ENCODE assay signal across 11 mouse cellular contexts in genomic region chr9:35372324-35373101, GRCm38 (mm10). TPM values are rescaled to one million over a fixed set of nuclear protein-coding genes. Genes with fewer than 3 reads are reported as not detected.
DNase-seq lines count a peak whose midpoint lies in the region; ATAC-seq and TF ChIP-seq lines count a peak whose summit lies in the region.
"Had no signal": no experiment of that assay in that cellular context is flagged by ENCODE, and none has a peak within 500 bp of the region (broad histone marks: within the 10 kb centered on the region; RNA-seq: fewer than 3 reads in every experiment).

No protein-coding gene starts in this region.

- H3K4me1 ChIP-seq in kidney, embryonic 15.5 days, result peaks cover 21% of the 10 kb centered on the region
- H3K4me1 ChIP-seq in hindbrain, embryonic 14.5 days (replicated peaks; ENCODE audit: control insufficient read depth, insufficient read depth, low read length), result peaks cover 4% of the 10 kb centered on the region; the same call in 1 of the 2 replicates
- H3K4me1 ChIP-seq in intestine, embryonic 15.5 days (replicated peaks), result no peaks in the 10 kb centered on the region

- no peak overlapping the region for H3K4me3 ChIP-seq in kidney, embryonic 15.5 days (replicated peaks)
- H3K4me3 ChIP-seq in hindbrain, embryonic 14.5 days (replicated peaks; ENCODE audit: low read length), result no peak overlapping the region
- no peak overlapping the region for H3K4me3 ChIP-seq in myocyte
- no peak overlapping the region for H3K4me3 ChIP-seq in intestine, embryonic 15.5 days (replicated peaks)

- no peak overlapping the region for H3K9ac ChIP-seq in kidney, embryonic 15.5 days
- no peak overlapping the region for H3K9ac ChIP-seq in hindbrain, embryonic 14.5 days
- no peak overlapping the region for H3K9ac ChIP-seq in intestine, embryonic 15.5 days

- no peaks in the 10 kb centered on the region for H3K79me2 ChIP-seq in myocyte (ENCODE audit: control insufficient read depth, insufficient read depth)

- H3K4me2 ChIP-seq in kidney, embryonic 15.5 days, result no peak overlapping the region
- H3K4me2 ChIP-seq in hindbrain, embryonic 14.5 days (replicated peaks), result no peak overlapping the region
- H3K4me2 ChIP-seq in myocyte (ENCODE audit: low read depth), result peak overlapping the region; percentile 30
- H3K4me2 ChIP-seq in intestine, embryonic 15.5 days (replicated peaks), result no peak overlapping the region

- DNase-seq in kidney, postnatal 14 days, result no peak
- DNase-seq in embryo, embryonic 11.5 days (ENCODE audit: low read depth, low spot score), result peak; percentile 56
- no peak for DNase-seq in hindbrain, embryonic 14.5 days (ENCODE audit: low spot score)
- no peak for DNase-seq in left cerebral cortex, postnatal 10 days (ENCODE audit: extremely low spot score in 1 of 2, low spot score in 2 of 2)
- DNase-seq: kidney, adult 8-10 months; spleen, adult 18-20 months; thymus, adult 2 months had no signal

- H3K36me3 ChIP-seq in kidney, embryonic 15.5 days, result no peaks in the 10 kb centered on the region
- H3K36me3 ChIP-seq in hindbrain, embryonic 14.5 days (replicated peaks; ENCODE audit: control insufficient read depth, insufficient read depth), result no peaks in the 10 kb centered on the region
- no peaks in the 10 kb centered on the region for H3K36me3 ChIP-seq in myocyte (ENCODE audit: control insufficient read depth, insufficient read depth)
- H3K36me3 ChIP-seq in intestine, embryonic 15.5 days, result no peaks in the 10 kb centered on the region

- no peaks in the 10 kb centered on the region; the same call in 1 of the 2 replicates for H3K27me3 ChIP-seq in kidney, embryonic 15.5 days
- peaks cover 8% of the 10 kb centered on the region; the same call in 1 of the 2 replicates for H3K27me3 ChIP-seq in hindbrain, embryonic 14.5 days (ENCODE audit: control insufficient read depth, insufficient read depth, low read length)
- no peaks in the 10 kb centered on the region for H3K27me3 ChIP-seq in myocyte (ENCODE audit: control insufficient read depth, insufficient read depth, insufficient read length)
- H3K27me3 ChIP-seq in intestine, embryonic 15.5 days (replicated peaks), result no peaks in the 10 kb centered on the region

- no peaks in the 10 kb centered on the region for H3K9me3 ChIP-seq in kidney, embryonic 15.5 days (replicated peaks)
- H3K9me3 ChIP-seq in hindbrain, embryonic 14.5 days (ENCODE audit: control insufficient read depth, low read length), result no peaks in the 10 kb centered on the region
- H3K9me3 ChIP-seq in intestine, embryonic 15.5 days, result no peaks in the 10 kb centered on the region

- ATAC-seq in kidney, embryonic 15.5 days (replicated peaks; ENCODE audit: low FRiP score), result peak; percentile 55
- ATAC-seq in hindbrain, embryonic 14.5 days (ENCODE audit: low FRiP score), result peak; percentile 64
- ATAC-seq in intestine, embryonic 15.5 days, result no peak
- no peak for ATAC-seq in erythroid progenitor cell, adult 5-6 weeks (replicated peaks; ENCODE audit: low FRiP score, poor library complexity, severe bottlenecking)

- TF ChIP-seq POLR2A in myocyte (IDR thresholded peaks at IDR 0.05; ENCODE audit: insufficient read length, low read depth), result no peak

- intact Hi-C loops in left cerebral cortex, postnatal 10 days (cut with DNase I), result no loop called here

- 26% methylated on average over 9 of the region's 9 CpGs for WGBS in kidney, embryonic 15.5 days
- WGBS in hindbrain, embryonic 14.5 days, result 6% methylated on average over 9 of the region's 9 CpGs
- WGBS in intestine, embryonic 15.5 days, result 58% methylated on average over 9 of the region's 9 CpGs

- no peak overlapping the region for H3ac ChIP-seq in myocyte (ENCODE audit: control insufficient read depth, insufficient read length)

- no peak overlapping the region for H3K27ac ChIP-seq in kidney, embryonic 15.5 days
- H3K27ac ChIP-seq in hindbrain, embryonic 14.5 days, result no peak overlapping the region
- no peak overlapping the region for H3K27ac ChIP-seq in intestine, embryonic 15.5 days

TF ChIP-seq in myocyte, 11 proteins besides CTCF, POLR2A, EP300 and RAD21:
- no peak for TF ChIP-seq USF1 (IDR thresholded peaks at IDR 0.05; ENCODE audit: low read depth)
- TF ChIP-seq MYOG (IDR thresholded peaks at IDR 0.05; ENCODE audit: control insufficient read depth in 1 of 3, insufficient read depth in 1 of 3, insufficient read length in 2 of 3, low read depth in 2 of 3), result peak in 1 of 3 experiments; percentile 38
- no peak for TF ChIP-seq POLR2AphosphoS2 (IDR thresholded peaks at IDR 0.05; ENCODE audit: insufficient read length, low read depth)
- no peak for TF ChIP-seq CEBPB (IDR thresholded peaks at IDR 0.05; ENCODE audit: insufficient read depth, poor library complexity, severe bottlenecking)
- no peak for TF ChIP-seq MYOD1 (IDR thresholded peaks at IDR 0.05; ENCODE audit: control insufficient read depth in 1 of 3, insufficient read length in 2 of 3, low read depth in 2 of 3)

RNA-seq across cellular contexts. Expression of gene Cdon, which starts 48.4 kb away (rescaled TPM):
- polyA plus RNA-seq in kidney, embryonic 15.5 days (2015; fragmentation: Nextera tagmentation; extraction: Ambion mirVana), result 4.0 and 4.2 TPM in 2 replicates
- polyA plus RNA-seq in hindbrain, embryonic 14.5 days (2014; fragmentation: Nextera tagmentation; extraction: Ambion mirVana), result 3.1 and 5.0 TPM in 2 replicates
- 49.9 TPM for polyA plus RNA-seq in myocyte (2012; fragmentation: generic; extraction: Trizol)
- polyA plus RNA-seq in intestine, embryonic 15.5 days (2015; fragmentation: Nextera tagmentation; extraction: Ambion mirVana), result 6.6 and 8.2 TPM in 2 replicates
- total RNA-seq in left cerebral cortex, postnatal 10 days (2021), result 10 to 100 TPM in 1 of 2 experiments, 1 to 10 TPM in 1; 7.8 to 10.5 TPM
- total RNA-seq in erythroid progenitor cell, adult 5-6 weeks (2015; ENCODE audit: low replicate concordance), result not detected in 2 replicates
- 1.1 TPM in 1 of 2 replicates, not detected in the other for total RNA-seq in erythroid progenitor cell, adult 5-6 weeks (2017; ENCODE audit: low replicate concordance)

Comparison
In these comparisons a context has a peak if more than half of its experiments do, and no peak if none do; other contexts are left out.
1. ATAC-seq: peak in kidney, embryonic 15.5 days (single experiment) and hindbrain, embryonic 14.5 days (single experiment); none in intestine, embryonic 15.5 days (single experiment) and erythroid progenitor cell, adult 5-6 weeks (single experiment).